ENCODE assay signal across 8 mouse cellular contexts in the genomic region with DNA sequence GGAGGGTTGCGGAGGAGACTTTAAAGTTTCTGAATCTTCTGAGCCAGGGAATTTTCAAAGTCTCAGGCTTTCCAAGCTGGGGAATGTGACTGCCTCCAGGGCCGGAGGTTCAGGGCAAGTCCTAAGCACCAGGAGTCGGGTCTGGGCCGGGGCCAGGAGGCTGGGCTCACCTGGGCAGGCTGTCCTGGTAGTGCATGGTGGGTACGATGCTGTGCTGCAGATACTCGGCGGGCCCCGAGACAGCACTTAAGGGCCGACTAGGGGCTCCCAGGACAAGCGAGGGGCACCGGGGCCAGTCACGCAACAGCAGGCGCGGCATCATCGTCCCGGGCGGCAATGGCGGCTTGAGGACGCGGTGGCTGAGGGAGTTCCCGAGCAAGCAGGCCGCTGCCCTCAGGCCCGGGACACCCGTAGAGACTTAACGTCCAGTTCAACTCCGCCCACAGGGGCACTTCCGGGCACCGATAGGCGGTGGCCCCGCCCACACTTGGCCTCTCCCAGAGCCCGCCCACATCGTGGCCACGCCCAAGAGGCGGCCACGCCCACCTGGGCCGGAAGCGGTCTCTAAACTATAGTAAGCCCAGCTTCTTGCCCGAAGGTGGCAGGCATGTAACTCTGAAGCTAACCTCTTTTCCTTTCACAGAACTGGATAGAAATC. TPM values are rescaled to one million over a fixed set of nuclear protein-coding genes. Genes with fewer than 3 reads are reported as not detected.
A peak's percentile ranks its signal among the peaks of the same experiment; 100 is the strongest.
DNase-seq lines count a peak whose midpoint lies in the region; ATAC-seq and TF ChIP-seq lines count a peak whose summit lies in the region.

A gene (minus strand): TSS at position 466 of the 658 bp plus-strand sequence.

- H3K27me3 ChIP-seq in forebrain, postnatal 0 days (ENCODE audit: insufficient read depth, low read length) = no peaks in the 10 kb centered on the region
- H3K27me3 ChIP-seq in lung, embryonic 15.5 days = no peaks in the 10 kb centered on the region

- H3K9me3 ChIP-seq in ES-E14 (ENCODE audit: control insufficient read depth, insufficient read depth, low read depth, low read length) = no peaks in the 10 kb centered on the region
- H3K9me3 ChIP-seq in forebrain, postnatal 0 days (ENCODE audit: low read length) = no peaks in the 10 kb centered on the region
- H3K9me3 ChIP-seq in lung, embryonic 15.5 days = no peaks in the 10 kb centered on the region

- H3K9ac ChIP-seq in ES-E14 (ENCODE audit: insufficient read depth, low read depth, low read length, poor library complexity, severe bottlenecking) = peak within 1 kb of the TSS; percentile 88
- H3K9ac ChIP-seq in forebrain, postnatal 0 days = peak within 1 kb of the TSS; percentile 73
- H3K9ac ChIP-seq in lung, embryonic 15.5 days = peak within 1 kb of the TSS; percentile 92

- no peaks in the 10 kb centered on the region for H3K36me3 ChIP-seq in ES-E14 (ENCODE audit: control insufficient read depth, insufficient read depth, low read length, poor library complexity, severe bottlenecking)
- no peaks in the 10 kb centered on the region for H3K36me3 ChIP-seq in forebrain, postnatal 0 days (ENCODE audit: insufficient read depth)
- H3K36me3 ChIP-seq in lung, embryonic 15.5 days = no peaks in the 10 kb centered on the region

- WGBS in forebrain, postnatal 0 days = 2% methylated on average over 38 of the region's 38 CpGs
- WGBS in lung, embryonic 15.5 days = under 1% methylated on average over 38 of the region's 38 CpGs

- H3K4me1 ChIP-seq in ES-E14 (ENCODE audit: control insufficient read depth in 2 of 2, insufficient read depth in 2 of 2, low read length in 2 of 2, poor library complexity in 1 of 2) = no peaks in the 10 kb centered on the region
- no peaks in the 10 kb centered on the region for H3K4me1 ChIP-seq in forebrain, postnatal 0 days (ENCODE audit: insufficient read depth)
- H3K4me1 ChIP-seq in lung, embryonic 15.5 days = peaks cover 24% of the 10 kb centered on the region

- peak within 1 kb of the TSS; percentile 79 to 92 for H3K4me3 ChIP-seq in ES-E14 (ENCODE audit: insufficient read depth in 1 of 2, low read depth in 1 of 2, low read length in 2 of 2, poor library complexity in 1 of 2, severe bottlenecking in 1 of 2)
- H3K4me3 ChIP-seq in forebrain, postnatal 0 days (ENCODE audit: low read depth, low read length) = peak within 1 kb of the TSS; percentile 64
- H3K4me3 ChIP-seq in lung, embryonic 15.5 days = peak within 1 kb of the TSS; percentile 92

- no peak within 1 kb of the TSS for H3K27ac ChIP-seq in ES-E14 (ENCODE audit: insufficient read depth, low read depth, low read length, poor library complexity, severe bottlenecking)
- H3K27ac ChIP-seq in forebrain, postnatal 0 days (ENCODE audit: low read depth, low read length) = peak within 1 kb of the TSS; percentile 62; the same call in 1 of the 2 replicates
- peak within 1 kb of the TSS; percentile 86 for H3K27ac ChIP-seq in lung, embryonic 15.5 days

- peak; percentile 95 for ATAC-seq in forebrain, postnatal 0 days
- peak; percentile 97 for ATAC-seq in lung, embryonic 15.5 days (ENCODE audit: borderline replicate concordance, extremely low read depth, low FRiP score, low TSS enrichment)

- TF ChIP-seq CTCF in forebrain, postnatal 0 days (IDR thresholded peaks at IDR 0.05; ENCODE audit: low read depth) = peak; percentile 29

- H3K4me2 ChIP-seq in forebrain, postnatal 0 days (ENCODE audit: low read depth) = peak within 1 kb of the TSS; percentile 89
- H3K4me2 ChIP-seq in lung, embryonic 15.5 days = peak within 1 kb of the TSS; percentile 77

- in situ Hi-C loops in ES-E14 (cut with MboI; ENCODE audit: low sequenced_read_pairs in 2 of 2, unreplicated experiment in 2 of 2) = no loop called here

- DNase-seq in ES-E14 (ENCODE audit: low read depth, low spot score) = peak; percentile 71
- peak; percentile 83 to 84 for DNase-seq in cerebellum, adult 18-20 months
- peak; percentile 87 for DNase-seq in forebrain, postnatal 0 days
- peak; percentile 97 for DNase-seq in heart, postnatal 4 days
- DNase-seq in layer of hippocampus, adult 8-10 months (ENCODE audit: low spot score in 2 of 2) = peak; percentile 61 to 74
- DNase-seq in ovary, adult 18-20 months (ENCODE audit: low spot score) = peak; percentile 92
- peak; percentile 96 for DNase-seq in thymus, postnatal 0 days (ENCODE audit: low spot score)

TF ChIP-seq in ES-E14, 5 proteins besides CTCF, POLR2A, EP300 and RAD21:
- TF ChIP-seq MAFK (IDR thresholded peaks at IDR 0.05; ENCODE audit: insufficient read depth, low read depth, low read length) (no peak), CHD2 (IDR thresholded peaks at IDR 0.05; ENCODE audit: low read depth, low read length) (no peak), ZNF384 (IDR thresholded peaks at IDR 0.05; ENCODE audit: low read depth, low read length) (no peak), ZC3H11A (IDR thresholded peaks at IDR 0.05; ENCODE audit: borderline replicate concordance, low read depth, low read length) (no peak), HCFC1 (IDR thresholded peaks at IDR 0.05; ENCODE audit: borderline replicate concordance, insufficient read depth, low read length) (no peak)
TF ChIP-seq in ES-E14: peak in this region for 0.

RNA-seq across cellular contexts. Expression of the gene that starts here (rescaled TPM):
- total RNA-seq in ES-E14 (2012; rRNA removed) = 7.9 and 11.0 TPM in 2 replicates
- total RNA-seq in forebrain, postnatal 0 days (2014; rRNA removed) = 5.5 and 9.5 TPM in 2 replicates
- polyA plus RNA-seq in forebrain, postnatal 0 days (2015; fragmentation: Nextera tagmentation; extraction: Ambion mirVana) = 8.8 and 9.7 TPM in 2 replicates
- 100 to 1,000 TPM; 140 to 144 TPM for total RNA-seq in heart, postnatal 4 days (2021)
- total RNA-seq in layer of hippocampus, adult 8-10 months (2022) = 1 to 10 TPM; 7.5 to 8.4 (median 7.9) TPM
- polyA plus RNA-seq in lung, embryonic 15.5 days (2015; fragmentation: Nextera tagmentation; extraction: Ambion mirVana) = 43.8 and 45.0 TPM in 2 replicates
- polyA plus RNA-seq in thymus, postnatal 0 days (2015; fragmentation: Nextera tagmentation; extraction: Ambion mirVana) = 20.7 and 20.9 TPM in 2 replicates

Comparison
In these comparisons a context has a peak if more than half of its experiments do, and no peak if none do; other contexts are left out.
1. RNA of the gene that starts here (total RNA-seq): 140 to 144 TPM in heart, postnatal 4 days; 7.9 to 11.0 TPM in ES-E14, 5.5 to 9.5 TPM in forebrain, postnatal 0 days and 7.5 to 8.4 TPM in layer of hippocampus, adult 8-10 months; every median in the first group is over 10 times any median in the second.
2. Peak in every context shown above with its lines, with median percentiles within 50 percentile points of each other: DNase-seq, H3K4me3 ChIP-seq and H3K9ac ChIP-seq.